Mouse (Mus musculus): ENCODE measurements around the gene Col6a4. TPM values are rescaled to one million over a fixed set of nuclear protein-coding genes. Genes with fewer than 3 reads are reported as not detected.

The Col6a4 gene
- total and polyA plus RNA-seq, 3 experiments: 0.08 to 0.74 (median 0.47) TPM

DNA sequence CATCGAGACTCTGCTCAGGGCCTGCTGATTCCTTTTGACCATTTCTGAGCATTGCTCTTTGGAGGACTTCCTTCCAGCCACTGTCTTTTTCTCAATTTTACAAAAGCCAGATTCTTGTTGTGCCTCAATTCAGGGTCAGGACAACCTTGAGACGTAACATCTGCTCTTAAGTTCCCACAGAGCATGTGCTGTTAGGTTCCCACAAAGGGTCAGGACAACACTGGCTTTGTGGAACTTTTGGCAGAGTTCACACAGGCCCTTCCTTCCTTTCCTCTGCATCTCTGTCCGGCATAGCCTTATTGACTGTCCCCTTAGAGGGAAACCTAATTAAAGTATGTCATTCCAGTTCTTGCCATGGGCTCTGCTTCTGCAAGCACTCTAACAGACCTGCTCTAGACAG, 18.6 kb downstream of the Col6a4 start:
- in situ Hi-C loops (cut with MboI; ENCODE audit: low pct_ligation_motif_present, low pct_unique_long_range_greater_than_20kb, low sequenced_read_pairs): no loop called here
- no peaks in the 10 kb centered on the region for H3K79me2 ChIP-seq (replicated peaks; ENCODE audit: control insufficient read depth, extremely low read depth, insufficient read depth, poor library complexity, severe bottlenecking)
- dilution Hi-C loops (cut with MboI; ENCODE audit: extremely low pct_ligation_motif_present, extremely low pct_unique_long_range_greater_than_20kb, low sequenced_read_pairs): no loop called here
- peaks cover 64% of the 10 kb centered on the region for H3K27me3 ChIP-seq (replicated peaks)
- no peak overlapping the region for H3K27ac ChIP-seq (ENCODE audit: insufficient read depth, low read depth)
- H3K9ac ChIP-seq (ENCODE audit: insufficient read depth, low read depth): no peak overlapping the region
- H3K4me2 ChIP-seq (ENCODE audit: insufficient read depth, low read depth, poor library complexity, severe bottlenecking): no peak overlapping the region
- no peaks in the 10 kb centered on the region for H3K9me3 ChIP-seq (replicated peaks; ENCODE audit: low read length)
- DNase-seq (ENCODE audit: extremely low read depth): no peak
- H3K36me3 ChIP-seq (replicated peaks in 1 of 2; ENCODE audit: control insufficient read depth in 1 of 2, insufficient read depth in 1 of 2, low read length in 1 of 2): no peaks in the 10 kb centered on the region
- H3K4me3 ChIP-seq (replicated peaks in 1 of 3; ENCODE audit: low read depth in 2 of 3, low read length in 2 of 3, poor library complexity in 1 of 3): no peak overlapping the region
- no peaks in the 10 kb centered on the region for H3K4me1 ChIP-seq (ENCODE audit: control insufficient read depth in 1 of 2, insufficient read depth in 2 of 2)
- TF ChIP-seq IRF4 (IDR thresholded peaks at IDR 0.05; ENCODE audit: low read depth, low read length) (no peak), SIN3A (IDR thresholded peaks at IDR 0.05; ENCODE audit: low read length) (no peak), SMC3 (IDR thresholded peaks at IDR 0.05; ENCODE audit: low read depth, low read length) (no peak), BHLHE40 (IDR thresholded peaks at IDR 0.05; ENCODE audit: low read depth, low read length) (no peak), EP300 (IDR thresholded peaks at IDR 0.05; ENCODE audit: low read length) (no peak), ZMIZ1 (IDR thresholded peaks at IDR 0.05; ENCODE audit: low read depth, low read length) (no peak), CHD2 (IDR thresholded peaks at IDR 0.05; ENCODE audit: low read length) (no peak), MEF2A (IDR thresholded peaks at IDR 0.05; ENCODE audit: borderline replicate concordance, low read depth, low read length) (no peak), MXI1 (IDR thresholded peaks at IDR 0.05; ENCODE audit: low read depth, low read length) (no peak), RCOR1 (conservative IDR thresholded peaks at IDR 0.05; ENCODE audit: low read depth, low read length) (no peak), E2F4 (IDR thresholded peaks at IDR 0.05; ENCODE audit: insufficient replicate concordance, low read depth, low read length) (no peak), RAD21 (IDR thresholded peaks at IDR 0.05; ENCODE audit: low read depth, low read length) (no peak)

DNA sequence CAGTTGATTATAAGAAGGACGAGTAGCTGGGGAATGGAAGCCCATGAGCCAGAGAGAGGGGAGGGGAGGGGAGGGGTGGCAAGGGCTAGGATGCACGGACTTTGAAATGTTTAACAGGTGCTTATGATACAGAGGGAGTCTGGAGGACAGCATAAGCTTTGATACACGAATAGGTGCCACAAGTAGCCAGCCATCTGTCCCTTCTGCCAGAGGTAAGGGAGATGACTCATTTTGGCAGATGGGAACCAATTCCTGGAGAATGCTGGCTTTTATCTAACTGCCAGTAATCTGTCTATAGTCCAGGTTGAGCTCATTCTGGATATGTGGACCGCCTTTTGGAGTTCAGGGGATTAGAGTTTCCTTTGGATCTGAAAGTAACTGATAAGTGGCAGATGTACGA, 20.3 kb downstream of the Col6a4 start:
- Histone ChIP-seq H3K79me2 (replicated peaks; ENCODE audit: control insufficient read depth, extremely low read depth, insufficient read depth, poor library complexity, severe bottlenecking) (no peaks in the 10 kb centered on the region), H3K9me3 (replicated peaks; ENCODE audit: low read length) (no peaks in the 10 kb centered on the region), H3K9ac (ENCODE audit: insufficient read depth, low read depth) (no peak overlapping the region), H3K4me1 (ENCODE audit: control insufficient read depth in 1 of 2, insufficient read depth in 2 of 2) (no peaks in the 10 kb centered on the region; a peak in 1 of 4 replicates), H3K4me2 (ENCODE audit: insufficient read depth, low read depth, poor library complexity, severe bottlenecking) (no peak overlapping the region), H3K27me3 (replicated peaks) (peaks cover 79% of the 10 kb centered on the region), H3K36me3 (replicated peaks in 1 of 2; ENCODE audit: control insufficient read depth in 1 of 2, insufficient read depth in 1 of 2, low read length in 1 of 2) (no peaks in the 10 kb centered on the region), H3K4me3 (replicated peaks in 1 of 3; ENCODE audit: low read depth in 2 of 3, low read length in 2 of 3, poor library complexity in 1 of 3) (no peak overlapping the region), H3K27ac (ENCODE audit: insufficient read depth, low read depth) (no peak overlapping the region)
- DNase-seq (ENCODE audit: extremely low read depth): no peak
- in situ Hi-C loops (cut with MboI; ENCODE audit: low pct_ligation_motif_present, low pct_unique_long_range_greater_than_20kb, low sequenced_read_pairs) (no loop called here), dilution Hi-C loops (cut with MboI; ENCODE audit: extremely low pct_ligation_motif_present, extremely low pct_unique_long_range_greater_than_20kb, low sequenced_read_pairs) (no loop called here)
- TF ChIP-seq IRF4 (IDR thresholded peaks at IDR 0.05; ENCODE audit: low read depth, low read length) (no peak), TBP (conservative IDR thresholded peaks at IDR 0.05; ENCODE audit: low read depth, low read length) (no peak), MYC (IDR thresholded peaks at IDR 0.05; ENCODE audit: low read depth, low read length) (no peak), NRF1 (IDR thresholded peaks at IDR 0.05; ENCODE audit: low read depth, low read length) (no peak), GABPA (IDR thresholded peaks at IDR 0.05; ENCODE audit: insufficient replicate concordance, low read depth, low read length) (no peak), CHD2 (IDR thresholded peaks at IDR 0.05; ENCODE audit: low read length) (no peak), ZKSCAN1 (IDR thresholded peaks at IDR 0.05; ENCODE audit: borderline replicate concordance, low read depth, low read length) (no peak), RAD21 (IDR thresholded peaks at IDR 0.05; ENCODE audit: low read depth, low read length) (no peak), ELF1 (IDR thresholded peaks at IDR 0.05; ENCODE audit: low read depth, low read length) (no peak), RCOR1 (conservative IDR thresholded peaks at IDR 0.05; ENCODE audit: low read depth, low read length) (no peak), BHLHE40 (IDR thresholded peaks at IDR 0.05; ENCODE audit: low read depth, low read length) (no peak), NELFE (IDR thresholded peaks at IDR 0.05; ENCODE audit: low read depth, low read length) (no peak), CTCF (conservative IDR thresholded peaks at IDR 0.05 in 1 of 2, IDR thresholded peaks at IDR 0.05 in 1 of 2; ENCODE audit: low read depth in 2 of 2, low read length in 2 of 2) (no peak), TCF12 (IDR thresholded peaks at IDR 0.05; ENCODE audit: low read depth, low read length) (no peak), EP300 (IDR thresholded peaks at IDR 0.05; ENCODE audit: low read length) (no peak), MAZ (IDR thresholded peaks at IDR 0.05; ENCODE audit: low read depth, low read length) (no peak), SIN3A (IDR thresholded peaks at IDR 0.05; ENCODE audit: low read length) (no peak), ZNF384 (IDR thresholded peaks at IDR 0.05; ENCODE audit: low read depth, low read length) (no peak), CHD1 (IDR thresholded peaks at IDR 0.05; ENCODE audit: low read depth, low read length) (no peak), ZC3H11A (IDR thresholded peaks at IDR 0.05; ENCODE audit: low read depth, low read length) (no peak)
